Mouse (Mus musculus) testis, postnatal 10 days (tissue): ENCODE measurements at regions not wholly inside any gene's neighbourhood (a gene's known extent, or its start where the extent isn't known, plus 50 kb on each side); places are given as distances from the start of the nearest gene placed in this dataset.
"Not testable (repeated sequence)": the region's sequence is repeated elsewhere in the genome, so short reads cannot be mapped to it uniquely, and the experiment has no call there.

Experiments used
- DNase-seq: peaks from one replicate; pipeline ENCODE4 v3.0.0; 2021; ENCODE audit warnings: low spot score

GRCm38 (mm10) chr3:29024851-29025250 lies 57.0 kb upstream of the Egfem1 start:
- DNase-seq, result not testable (repeated sequence)

GRCm38 (mm10) chr3:29027726-29028125 lies 54.1 kb upstream of the Egfem1 start:
- DNase-seq, result no peak

DNA sequence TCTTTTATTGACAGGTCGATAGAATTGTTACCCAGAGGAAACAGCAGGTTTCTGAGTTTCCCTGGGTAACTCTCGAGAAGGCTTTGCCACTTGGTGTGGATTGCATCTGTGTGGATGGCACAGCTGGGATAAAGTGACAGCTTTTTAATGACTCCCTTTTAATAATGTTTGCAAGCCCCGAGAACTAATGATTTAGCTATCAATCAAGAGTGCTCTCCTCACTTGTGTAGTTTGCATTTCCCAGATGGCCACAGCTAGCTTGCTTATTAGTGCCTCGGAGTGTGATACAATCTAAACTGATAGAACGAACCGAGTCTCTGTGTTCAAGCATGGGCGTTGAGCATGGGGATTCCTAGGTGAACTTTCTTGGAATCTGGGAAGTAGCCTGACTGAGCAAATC lies 51.0 kb upstream of the Egfem1 start:
- DNase-seq, result no peak

GRCm38 (mm10) chr3:29031811-29032210 lies 50.0 kb upstream of the Egfem1 start:
- DNase-seq, result peak; percentile 55
